In the genomic region with DNA sequence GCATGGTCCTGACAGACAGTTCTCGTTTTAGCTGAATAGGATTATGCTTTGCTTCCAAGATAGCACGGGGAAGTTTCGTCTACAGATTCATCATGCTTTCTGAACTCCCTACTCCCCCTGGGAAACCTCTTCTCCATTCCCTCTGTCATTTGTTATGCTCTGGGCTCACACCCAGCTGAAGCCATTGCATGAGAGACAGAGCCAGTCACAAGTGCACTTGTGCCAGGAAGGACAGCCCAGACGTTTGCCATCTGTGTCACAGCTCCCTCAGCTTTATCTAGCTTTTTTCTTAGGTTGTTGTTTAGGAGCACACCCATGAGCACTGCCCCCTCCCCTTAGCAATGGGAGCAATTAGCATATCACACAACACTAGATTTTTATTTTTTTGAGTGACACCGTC, we compare ENCODE assay signal across 10 mouse cellular contexts.
A peak's percentile ranks its signal among the peaks of the same experiment; 100 is the strongest.
DNase-seq lines count a peak whose midpoint lies in the region; ATAC-seq and TF ChIP-seq lines count a peak whose summit lies in the region.
"Had no signal": no experiment of that assay in that cellular context is flagged by ENCODE, and none has a peak within 500 bp of the region (broad histone marks: within the 10 kb centered on the region; RNA-seq: fewer than 3 reads in every experiment).

No protein-coding gene starts in this region.

- H3K4me3 ChIP-seq in lung, embryonic 15.5 days, result no peak overlapping the region
- H3K4me3 ChIP-seq in lung, adult 2 months (replicated peaks; ENCODE audit: extremely low read depth, low read depth, low read length), result no peak overlapping the region
- no peak overlapping the region for H3K4me3 ChIP-seq in forebrain, postnatal 0 days (ENCODE audit: low read depth, low read length)
- H3K4me3 ChIP-seq in midbrain, embryonic 16.5 days (ENCODE audit: low read depth, low read length), result no peak overlapping the region
- H3K4me3 ChIP-seq in intestine, embryonic 15.5 days (replicated peaks), result no peak overlapping the region
- H3K4me3 ChIP-seq: megakaryocyte, embryonic 14.5 days had no signal

- 34% methylated on average over 5 of the region's 5 CpGs for WGBS in lung, embryonic 15.5 days
- WGBS in lung, adult 2 months, result 53% methylated on average over 5 of the region's 5 CpGs
- WGBS in forebrain, postnatal 0 days, result 27% methylated on average over 5 of the region's 5 CpGs
- 34% methylated on average over 5 of the region's 5 CpGs for WGBS in midbrain, embryonic 16.5 days
- 52% methylated on average over 5 of the region's 5 CpGs for WGBS in intestine, embryonic 15.5 days

- H3K4me1 ChIP-seq in lung, embryonic 15.5 days, result peaks cover 7% of the 10 kb centered on the region; the same call in 1 of the 2 replicates
- no peaks in the 10 kb centered on the region for H3K4me1 ChIP-seq in lung, adult 2 months (ENCODE audit: control insufficient read depth, insufficient read depth, low read length)
- no peaks in the 10 kb centered on the region for H3K4me1 ChIP-seq in forebrain, postnatal 0 days (ENCODE audit: insufficient read depth)
- no peaks in the 10 kb centered on the region for H3K4me1 ChIP-seq in midbrain, embryonic 16.5 days (ENCODE audit: control insufficient read depth, insufficient read depth, low read length)
- no peaks in the 10 kb centered on the region for H3K4me1 ChIP-seq in intestine, embryonic 15.5 days (replicated peaks)
- H3K4me1 ChIP-seq: megakaryocyte, embryonic 14.5 days had no signal

- no peaks in the 10 kb centered on the region for H3K9me3 ChIP-seq in lung, embryonic 15.5 days
- H3K9me3 ChIP-seq in forebrain, postnatal 0 days (ENCODE audit: low read length), result no peaks in the 10 kb centered on the region
- no peaks in the 10 kb centered on the region for H3K9me3 ChIP-seq in midbrain, embryonic 16.5 days (replicated peaks; ENCODE audit: control insufficient read depth, low read length, poor library complexity, severe bottlenecking)
- H3K9me3 ChIP-seq in intestine, embryonic 15.5 days, result no peaks in the 10 kb centered on the region
- H3K9me3 ChIP-seq: megakaryocyte, embryonic 14.5 days had no signal

- no peak for TF ChIP-seq CTCF in lung, adult 2 months (IDR thresholded peaks at IDR 0.05; ENCODE audit: insufficient read depth, low read length)
- no peak for TF ChIP-seq CTCF in forebrain, postnatal 0 days (IDR thresholded peaks at IDR 0.05; ENCODE audit: low read depth)

- no peak overlapping the region for H3K27ac ChIP-seq in lung, embryonic 15.5 days
- H3K27ac ChIP-seq in forebrain, postnatal 0 days (ENCODE audit: low read depth, low read length), result no peak overlapping the region
- H3K27ac ChIP-seq in midbrain, embryonic 16.5 days (ENCODE audit: low read length), result no peak overlapping the region
- H3K27ac ChIP-seq in intestine, embryonic 15.5 days, result no peak overlapping the region

- no peaks in the 10 kb centered on the region for H3K36me3 ChIP-seq in lung, embryonic 15.5 days
- no peaks in the 10 kb centered on the region for H3K36me3 ChIP-seq in forebrain, postnatal 0 days (ENCODE audit: insufficient read depth)
- no peaks in the 10 kb centered on the region for H3K36me3 ChIP-seq in midbrain, embryonic 16.5 days (ENCODE audit: control insufficient read depth, insufficient read depth, low read length)
- no peaks in the 10 kb centered on the region for H3K36me3 ChIP-seq in intestine, embryonic 15.5 days

- ATAC-seq in lung, embryonic 15.5 days (ENCODE audit: borderline replicate concordance, extremely low read depth, low FRiP score, low TSS enrichment), result peak; percentile 27; the same call in 1 of the 2 replicates
- peak; percentile 94 for ATAC-seq in forebrain, postnatal 0 days
- ATAC-seq in midbrain, embryonic 16.5 days, result peak; percentile 58; the same call in 1 of the 2 replicates
- ATAC-seq in intestine, embryonic 15.5 days, result no peak

- no peak for TF ChIP-seq POLR2A in lung, adult 2 months (IDR thresholded peaks at IDR 0.05; ENCODE audit: borderline replicate concordance, extremely low read depth, low read depth, low read length)

- peak; percentile 7 for DNase-seq in adrenal gland, postnatal 25 days
- DNase-seq in adrenal gland, adult (ENCODE audit: inconsistent age in 2 of 2, low spot score in 1 of 2), result no peak
- no peak for DNase-seq in lung, adult 2 months
- DNase-seq in forebrain, postnatal 0 days, result peak; percentile 78
- no peak for DNase-seq in testis, postnatal 14 days (ENCODE audit: low spot score)
- DNase-seq: right cerebral cortex, adult 18-20 months had no signal

- no peaks in the 10 kb centered on the region for H3K27me3 ChIP-seq in lung, embryonic 15.5 days
- H3K27me3 ChIP-seq in forebrain, postnatal 0 days (ENCODE audit: insufficient read depth, low read length), result no peaks in the 10 kb centered on the region
- H3K27me3 ChIP-seq in midbrain, embryonic 16.5 days (ENCODE audit: control insufficient read depth, insufficient read depth, low read depth, low read length), result no peaks in the 10 kb centered on the region
- H3K27me3 ChIP-seq in intestine, embryonic 15.5 days (replicated peaks), result no peaks in the 10 kb centered on the region
- H3K27me3 ChIP-seq: megakaryocyte, embryonic 14.5 days had no signal

- H3K9ac ChIP-seq in lung, embryonic 15.5 days, result no peak overlapping the region
- H3K9ac ChIP-seq in forebrain, postnatal 0 days, result no peak overlapping the region
- H3K9ac ChIP-seq in midbrain, embryonic 16.5 days (ENCODE audit: low read depth, low read length), result no peak overlapping the region
- no peak overlapping the region for H3K9ac ChIP-seq in intestine, embryonic 15.5 days

- H3K4me2 ChIP-seq in lung, embryonic 15.5 days, result no peak overlapping the region
- no peak overlapping the region for H3K4me2 ChIP-seq in forebrain, postnatal 0 days (ENCODE audit: low read depth)
- H3K4me2 ChIP-seq in midbrain, embryonic 16.5 days (ENCODE audit: low read length), result no peak overlapping the region
- no peak overlapping the region for H3K4me2 ChIP-seq in intestine, embryonic 15.5 days (replicated peaks)

Comparison
In these comparisons a context has a peak if more than half of its experiments do, and no peak if none do; other contexts are left out.
1. DNase-seq: peak in adrenal gland, postnatal 25 days (single experiment) and forebrain, postnatal 0 days (single experiment); none in adrenal gland, adult (0 of 2), lung, adult 2 months (single experiment) and testis, postnatal 14 days (single experiment).